Mouse (Mus musculus): ENCODE results near the gene Klhl11. TPM values are rescaled to one million over a fixed set of nuclear protein-coding genes. Genes with fewer than 3 reads are reported as not detected.
A peak's percentile ranks its signal among the peaks of the same experiment; 100 is the strongest.

The Klhl11 gene
- 17.6 and 18.8 TPM in 2 replicates for polyA plus RNA-seq (2014; fragmentation: Nextera tagmentation; extraction: Ambion mirVana)

DNA sequence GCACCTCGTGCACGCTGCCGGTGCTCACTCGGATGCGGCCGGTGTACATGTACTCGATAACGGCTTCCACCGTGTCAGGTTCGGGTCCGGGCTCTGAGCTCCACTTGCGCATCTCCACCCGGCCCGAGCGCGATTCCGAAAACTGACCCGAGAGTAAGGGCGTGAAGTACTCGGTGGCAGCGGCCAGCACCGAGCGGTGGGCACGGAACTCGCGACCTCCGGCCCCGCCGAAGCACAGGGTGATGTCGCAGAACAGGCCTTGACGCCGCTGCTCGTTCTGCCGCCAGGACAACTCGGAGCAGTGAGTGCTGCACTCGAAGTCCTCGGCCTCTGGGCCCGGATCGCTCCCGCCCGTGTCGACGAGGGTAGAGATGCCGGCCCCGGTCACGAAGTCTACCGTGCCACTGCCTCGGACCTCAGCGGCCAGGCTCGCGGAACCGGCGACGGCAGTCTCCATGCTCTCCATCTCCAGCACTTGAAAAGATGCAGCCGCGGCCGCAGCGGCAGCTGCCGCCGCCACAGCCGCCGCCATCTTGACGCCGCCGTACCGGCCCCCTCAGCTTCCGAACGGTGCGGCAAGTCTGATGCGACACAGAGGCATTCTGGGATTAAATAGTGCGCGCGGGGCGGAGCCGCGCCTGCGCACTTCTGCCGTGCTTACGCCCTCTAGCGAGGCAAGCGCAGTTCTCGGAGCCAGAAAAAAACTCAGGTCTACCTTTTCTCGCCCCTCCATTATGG lies at the start of gene Klhl11:
TSS of gene Klhl11 (minus strand) at position 545 of the 738 bp plus-strand sequence.
- Histone ChIP-seq H3K27ac (replicated peaks; ENCODE audit: low read depth, low read length) (peak within 1 kb of the TSS; percentile 89), H3K9ac (replicated peaks; ENCODE audit: low read length) (peak within 1 kb of the TSS; percentile 92), H3K4me3 (replicated peaks; ENCODE audit: low read depth, low read length) (peak within 1 kb of the TSS; percentile 96), H3K9me3 (ENCODE audit: control insufficient read depth, low read length) (no peaks in the 10 kb centered on the region), H3K4me1 (ENCODE audit: control insufficient read depth, insufficient read depth, low read length) (peaks cover 20% of the 10 kb centered on the region), H3K4me2 (ENCODE audit: low read length) (peak within 1 kb of the TSS; percentile 71), H3K27me3 (ENCODE audit: control insufficient read depth, insufficient read depth, low read length) (no peaks in the 10 kb centered on the region), H3K36me3 (ENCODE audit: control insufficient read depth, insufficient read depth, low read length) (peaks cover 23% of the 10 kb centered on the region)
- whole genome bisulfite sequencing: under 1% methylated on average over 83 of the region's 83 CpGs
- ATAC-seq (ENCODE audit: low FRiP score, low TSS enrichment) (peak; percentile 94), DNase-seq (peak; percentile 97)

GRCm38 (mm10) chr11:100520838-100521237 lies 48.3 kb upstream of the Klhl11 start:
- DNase-seq (no peak), ATAC-seq (ENCODE audit: low FRiP score, low TSS enrichment) (no peak)
- H3K9me3 ChIP-seq (ENCODE audit: control insufficient read depth, low read length): no peaks in the 10 kb centered on the region
- H3K4me1 ChIP-seq (ENCODE audit: control insufficient read depth, insufficient read depth, low read length): peaks cover 17% of the 10 kb centered on the region
- no peak overlapping the region for H3K4me2 ChIP-seq (ENCODE audit: low read length)
- no peak overlapping the region for H3K27ac ChIP-seq (replicated peaks; ENCODE audit: low read depth, low read length)
- H3K9ac ChIP-seq (replicated peaks; ENCODE audit: low read length): no peak overlapping the region
- no peaks in the 10 kb centered on the region for H3K27me3 ChIP-seq (ENCODE audit: control insufficient read depth, insufficient read depth, low read length)
- peaks cover 82% of the 10 kb centered on the region for H3K36me3 ChIP-seq (ENCODE audit: control insufficient read depth, insufficient read depth, low read length)
- 89% methylated on average over 15 of the region's 15 CpGs for WGBS
- H3K4me3 ChIP-seq (replicated peaks; ENCODE audit: low read depth, low read length): no peak overlapping the region

DNA sequence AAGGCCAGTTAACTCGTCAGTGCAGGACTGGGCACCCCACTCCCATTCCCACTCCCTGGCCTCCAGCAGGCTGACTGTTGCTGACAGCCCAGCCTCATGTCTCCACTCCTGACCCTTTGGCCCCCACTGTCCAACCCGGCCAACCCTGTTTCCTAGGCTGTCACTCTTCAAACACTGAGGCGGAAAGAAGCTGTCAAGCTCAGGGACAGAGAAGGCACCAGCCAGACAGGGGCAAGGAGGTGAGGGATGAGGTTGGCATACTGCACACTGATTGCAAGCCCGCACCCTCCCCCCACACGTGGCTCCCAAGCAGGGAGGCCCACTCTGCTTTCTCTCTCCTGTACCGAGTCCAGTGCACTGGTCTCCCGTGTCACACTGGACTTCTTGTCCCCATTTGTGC lies 46.6 kb upstream of the Klhl11 start:
- 82% methylated on average over 7 of the region's 7 CpGs for WGBS
- Histone ChIP-seq H3K9me3 (ENCODE audit: control insufficient read depth, low read length) (no peaks in the 10 kb centered on the region), H3K4me3 (replicated peaks; ENCODE audit: low read depth, low read length) (no peak overlapping the region), H3K27me3 (ENCODE audit: control insufficient read depth, insufficient read depth, low read length) (no peaks in the 10 kb centered on the region), H3K4me2 (ENCODE audit: low read length) (no peak overlapping the region), H3K36me3 (ENCODE audit: control insufficient read depth, insufficient read depth, low read length) (peaks cover 96% of the 10 kb centered on the region), H3K27ac (replicated peaks; ENCODE audit: low read depth, low read length) (no peak overlapping the region), H3K4me1 (ENCODE audit: control insufficient read depth, insufficient read depth, low read length) (peaks cover under 1% of the 10 kb centered on the region; the same call in 1 of the 2 replicates), H3K9ac (replicated peaks; ENCODE audit: low read length) (no peak overlapping the region)
- ATAC-seq (ENCODE audit: low FRiP score, low TSS enrichment) (no peak), DNase-seq (no peak)

GRCm38 (mm10) chr11:100518188-100518591 lies 45.6 kb upstream of the Klhl11 start:
- no peak overlapping the region for H3K27ac ChIP-seq (replicated peaks; ENCODE audit: low read depth, low read length)
- DNase-seq: peak; percentile 36

DNA sequence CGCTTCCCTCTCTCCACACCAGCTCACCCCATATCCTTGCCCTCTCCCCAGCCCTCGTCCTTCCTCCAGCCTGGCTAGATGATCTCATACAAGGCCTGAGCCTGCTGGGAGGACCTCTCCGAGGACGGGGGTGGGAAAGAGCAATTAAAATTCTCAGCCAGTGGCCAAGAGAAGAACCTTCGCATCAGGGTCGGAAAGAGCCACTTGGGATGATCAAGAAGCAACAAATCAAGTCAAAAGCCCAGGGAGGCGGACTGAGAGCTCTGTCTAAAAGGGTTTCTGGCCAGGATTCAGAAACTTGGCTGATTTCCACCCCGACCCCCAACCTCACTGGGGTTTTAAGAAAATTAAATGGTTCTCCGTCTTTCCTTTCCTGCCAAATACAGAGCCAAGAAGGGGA lies 43.8 kb upstream of the Klhl11 start:
- WGBS: 80% methylated on average over 9 of the region's 9 CpGs
- DNase-seq: no peak

More at GRCm38 (mm10) chr11:100518188-100518591, 45.6 kb upstream of the Klhl11 start:
- H3K9ac ChIP-seq (replicated peaks; ENCODE audit: low read length): no peak overlapping the region
- H3K4me2 ChIP-seq (ENCODE audit: low read length): no peak overlapping the region
- WGBS: 63% methylated on average over 5 of the region's 5 CpGs
- ATAC-seq (ENCODE audit: low FRiP score, low TSS enrichment): no peak
- peaks cover 98% of the 10 kb centered on the region for H3K36me3 ChIP-seq (ENCODE audit: control insufficient read depth, insufficient read depth, low read length)
- H3K9me3 ChIP-seq (ENCODE audit: control insufficient read depth, low read length): no peaks in the 10 kb centered on the region
- H3K4me1 ChIP-seq (ENCODE audit: control insufficient read depth, insufficient read depth, low read length): no peaks in the 10 kb centered on the region
- no peak overlapping the region for H3K4me3 ChIP-seq (replicated peaks; ENCODE audit: low read depth, low read length)
- H3K27me3 ChIP-seq (ENCODE audit: control insufficient read depth, insufficient read depth, low read length): no peaks in the 10 kb centered on the region

DNA sequence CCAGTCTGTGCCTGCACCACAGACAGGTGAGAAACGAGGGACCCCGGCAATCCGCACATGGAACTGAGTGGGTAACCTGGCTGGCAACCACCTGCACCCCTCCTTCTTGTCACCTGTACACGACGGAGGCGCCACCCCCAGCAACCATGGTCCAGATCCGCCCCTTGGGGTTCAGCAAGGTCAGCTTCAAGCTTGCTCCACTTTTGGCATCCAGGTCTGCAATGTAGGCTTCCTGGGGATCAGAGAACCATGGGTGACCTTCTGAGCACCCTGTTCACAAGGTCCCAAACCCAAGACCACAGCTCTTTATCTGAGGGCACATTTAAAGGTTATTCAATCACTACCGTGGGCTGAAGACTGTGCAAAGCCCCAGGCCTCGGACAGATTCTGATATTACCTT lies 43.2 kb upstream of the Klhl11 start:
- no peak overlapping the region for H3K4me2 ChIP-seq (ENCODE audit: low read length)
- H3K27me3 ChIP-seq (ENCODE audit: control insufficient read depth, insufficient read depth, low read length): no peaks in the 10 kb centered on the region
- no peaks in the 10 kb centered on the region for H3K9me3 ChIP-seq (ENCODE audit: control insufficient read depth, low read length)
- DNase-seq: no peak
- no peak for ATAC-seq (ENCODE audit: low FRiP score, low TSS enrichment)
- H3K9ac ChIP-seq (replicated peaks; ENCODE audit: low read length): no peak overlapping the region
- no peak overlapping the region for H3K27ac ChIP-seq (replicated peaks; ENCODE audit: low read depth, low read length)
- H3K4me1 ChIP-seq (ENCODE audit: control insufficient read depth, insufficient read depth, low read length): no peaks in the 10 kb centered on the region
- WGBS: 95% methylated on average over 9 of the region's 9 CpGs
- H3K4me3 ChIP-seq (replicated peaks; ENCODE audit: low read depth, low read length): no peak overlapping the region
- H3K36me3 ChIP-seq (ENCODE audit: control insufficient read depth, insufficient read depth, low read length): peaks cover 97% of the 10 kb centered on the region

More for the DNA sequence above, 43.8 kb upstream of the Klhl11 start:
- H3K36me3 ChIP-seq (ENCODE audit: control insufficient read depth, insufficient read depth, low read length): peaks cover 97% of the 10 kb centered on the region
- no peaks in the 10 kb centered on the region for H3K9me3 ChIP-seq (ENCODE audit: control insufficient read depth, low read length)
- no peak overlapping the region for H3K27ac ChIP-seq (replicated peaks; ENCODE audit: low read depth, low read length)
- H3K9ac ChIP-seq (replicated peaks; ENCODE audit: low read length): no peak overlapping the region
- H3K4me1 ChIP-seq (ENCODE audit: control insufficient read depth, insufficient read depth, low read length): no peaks in the 10 kb centered on the region
- no peak overlapping the region for H3K4me3 ChIP-seq (replicated peaks; ENCODE audit: low read depth, low read length)
- H3K4me2 ChIP-seq (ENCODE audit: low read length): no peak overlapping the region
- H3K27me3 ChIP-seq (ENCODE audit: control insufficient read depth, insufficient read depth, low read length): no peaks in the 10 kb centered on the region
- ATAC-seq (ENCODE audit: low FRiP score, low TSS enrichment): no peak

DNA sequence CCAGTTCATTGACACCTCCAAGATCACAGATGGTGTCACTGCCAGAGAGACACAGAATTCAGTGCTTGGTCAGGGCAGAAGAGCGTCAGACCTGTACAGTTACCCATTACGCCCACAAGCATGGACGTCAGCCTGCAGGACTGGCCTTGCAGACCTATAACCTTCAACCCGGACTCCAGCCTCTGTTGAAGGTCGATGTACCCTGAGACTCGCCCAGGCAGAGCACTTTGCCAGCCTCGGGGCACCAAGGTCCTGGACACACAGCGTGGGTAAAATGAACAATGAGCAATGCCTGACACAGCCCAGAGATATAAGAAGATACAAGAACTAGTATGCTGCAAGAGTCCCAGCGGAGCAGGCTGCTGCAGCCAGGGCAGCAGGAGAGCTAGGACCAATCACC lies 42.5 kb upstream of the Klhl11 start:
- H3K9ac ChIP-seq (replicated peaks; ENCODE audit: low read length): no peak overlapping the region
- H3K4me2 ChIP-seq (ENCODE audit: low read length): no peak overlapping the region
- ATAC-seq (ENCODE audit: low FRiP score, low TSS enrichment) (no peak), DNase-seq (no peak)
- no peaks in the 10 kb centered on the region for H3K4me1 ChIP-seq (ENCODE audit: control insufficient read depth, insufficient read depth, low read length)
- WGBS: 96% methylated on average over 9 of the region's 9 CpGs
- no peaks in the 10 kb centered on the region for H3K9me3 ChIP-seq (ENCODE audit: control insufficient read depth, low read length)
- H3K27me3 ChIP-seq (ENCODE audit: control insufficient read depth, insufficient read depth, low read length): no peaks in the 10 kb centered on the region
- no peak overlapping the region for H3K4me3 ChIP-seq (replicated peaks; ENCODE audit: low read depth, low read length)
- H3K27ac ChIP-seq (replicated peaks; ENCODE audit: low read depth, low read length): no peak overlapping the region
- peaks cover 97% of the 10 kb centered on the region for H3K36me3 ChIP-seq (ENCODE audit: control insufficient read depth, insufficient read depth, low read length)

- 93% methylated on average over 10 of the region's 10 CpGs for WGBS
- H3K9me3 ChIP-seq (ENCODE audit: control insufficient read depth, low read length): no peaks in the 10 kb centered on the region
- ATAC-seq (ENCODE audit: low FRiP score, low TSS enrichment): no peak
- H3K27ac ChIP-seq (replicated peaks; ENCODE audit: low read depth, low read length): no peak overlapping the region
- no peaks in the 10 kb centered on the region for H3K27me3 ChIP-seq (ENCODE audit: control insufficient read depth, insufficient read depth, low read length)
- no peak overlapping the region for H3K4me2 ChIP-seq (ENCODE audit: low read length)
- H3K9ac ChIP-seq (replicated peaks; ENCODE audit: low read length): no peak overlapping the region
- no peak for DNase-seq
- H3K4me3 ChIP-seq (replicated peaks; ENCODE audit: low read depth, low read length): no peak overlapping the region
- no peaks in the 10 kb centered on the region for H3K4me1 ChIP-seq (ENCODE audit: control insufficient read depth, insufficient read depth, low read length)
- H3K36me3 ChIP-seq (ENCODE audit: control insufficient read depth, insufficient read depth, low read length): peaks cover 97% of the 10 kb centered on the region
Measured at GRCm38 (mm10) chr11:100513716-100514115, 41.2 kb upstream of the Klhl11 start.

DNA sequence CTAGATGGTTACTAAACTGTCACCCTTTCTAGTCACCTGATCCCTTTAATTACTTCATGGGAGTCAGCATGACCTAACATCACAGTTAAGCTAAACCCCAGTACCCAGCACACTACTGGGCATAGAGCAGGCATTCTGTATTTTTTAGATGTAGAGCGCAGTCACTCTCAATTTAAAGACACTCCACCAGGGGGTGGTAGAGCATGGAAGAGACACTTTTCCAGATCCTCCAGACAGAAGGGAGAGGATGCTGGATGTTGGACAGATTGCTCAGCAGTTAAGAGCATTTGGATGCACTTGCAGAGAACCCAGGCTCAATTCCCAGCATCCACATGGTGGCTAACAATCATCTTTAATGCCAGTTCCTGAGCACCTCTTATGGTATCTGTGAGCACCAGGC lies 39.8 kb upstream of the Klhl11 start:
- no peak overlapping the region for H3K9ac ChIP-seq (replicated peaks; ENCODE audit: low read length)
- no peaks in the 10 kb centered on the region for H3K4me1 ChIP-seq (ENCODE audit: control insufficient read depth, insufficient read depth, low read length)
- no peaks in the 10 kb centered on the region for H3K27me3 ChIP-seq (ENCODE audit: control insufficient read depth, insufficient read depth, low read length)
- no peaks in the 10 kb centered on the region for H3K9me3 ChIP-seq (ENCODE audit: control insufficient read depth, low read length)
- DNase-seq (peak; percentile 51), ATAC-seq (ENCODE audit: low FRiP score, low TSS enrichment) (no peak)
- 88% methylated on average over 1 of the region's 1 CpGs for WGBS
- no peak overlapping the region for H3K27ac ChIP-seq (replicated peaks; ENCODE audit: low read depth, low read length)
- H3K4me2 ChIP-seq (ENCODE audit: low read length): no peak overlapping the region
- H3K4me3 ChIP-seq (replicated peaks; ENCODE audit: low read depth, low read length): no peak overlapping the region
- peaks cover 96% of the 10 kb centered on the region for H3K36me3 ChIP-seq (ENCODE audit: control insufficient read depth, insufficient read depth, low read length)
